Mouse (Mus musculus): ENCODE results near the gene Lilrb4a. TPM values are rescaled to one million over a fixed set of nuclear protein-coding genes. Genes with fewer than 3 reads are reported as not detected.

Lilrb4a gene
- total and polyA plus RNA-seq, 3 experiments: 4.1 to 53.3 (median 11.3) TPM

DNA sequence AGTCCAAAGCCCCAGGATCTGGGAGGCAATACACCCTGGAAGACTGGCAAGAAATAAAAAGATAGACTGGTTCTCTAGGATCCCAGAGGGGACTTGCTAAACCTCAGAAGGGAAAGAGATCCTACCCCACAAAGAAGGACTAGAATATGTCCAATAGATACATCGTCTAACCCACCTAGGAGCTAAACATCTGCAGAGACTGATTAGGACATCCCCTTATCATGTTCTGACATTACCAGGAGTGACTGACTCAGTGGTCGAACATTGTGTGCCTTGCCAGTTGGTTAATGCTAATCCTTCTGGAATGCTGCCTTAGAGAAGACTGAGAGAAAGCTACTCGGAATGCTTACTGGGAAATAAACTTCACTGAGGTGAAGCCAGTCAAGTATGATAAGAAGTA, 38.7 kb downstream of the Lilrb4a start:
- H3K79me2 ChIP-seq (replicated peaks; ENCODE audit: control insufficient read depth, extremely low read depth, insufficient read depth, poor library complexity, severe bottlenecking): no peaks in the 10 kb centered on the region
- H3K9me3 ChIP-seq (replicated peaks; ENCODE audit: low read length): no peaks in the 10 kb centered on the region
- TF ChIP-seq SIN3A (IDR thresholded peaks at IDR 0.05; ENCODE audit: low read length) (no peak), GABPA (IDR thresholded peaks at IDR 0.05; ENCODE audit: insufficient replicate concordance, low read depth, low read length) (no peak), MXI1 (IDR thresholded peaks at IDR 0.05; ENCODE audit: low read depth, low read length) (no peak), MAX (IDR thresholded peaks at IDR 0.05; ENCODE audit: low read length) (no peak), SMC3 (IDR thresholded peaks at IDR 0.05; ENCODE audit: low read depth, low read length) (no peak), IRF4 (IDR thresholded peaks at IDR 0.05; ENCODE audit: low read depth, low read length) (no peak), JUN (IDR thresholded peaks at IDR 0.05; ENCODE audit: insufficient read depth, low read depth, low read length) (no peak), RCOR1 (conservative IDR thresholded peaks at IDR 0.05; ENCODE audit: low read depth, low read length) (no peak), CHD2 (IDR thresholded peaks at IDR 0.05; ENCODE audit: low read length) (no peak), BHLHE40 (IDR thresholded peaks at IDR 0.05; ENCODE audit: low read depth, low read length) (no peak), MYC (IDR thresholded peaks at IDR 0.05; ENCODE audit: low read depth, low read length) (no peak), USF2 (conservative IDR thresholded peaks at IDR 0.05; ENCODE audit: low read depth, low read length) (no peak), EP300 (IDR thresholded peaks at IDR 0.05; ENCODE audit: low read length) (no peak), ETS1 (conservative IDR thresholded peaks at IDR 0.05; ENCODE audit: low read depth, low read length) (no peak), KAT2A (IDR thresholded peaks at IDR 0.05; ENCODE audit: insufficient replicate concordance, low read length) (no peak), JUND (conservative IDR thresholded peaks at IDR 0.05; ENCODE audit: low read depth, low read length) (no peak), MAFK (IDR thresholded peaks at IDR 0.05; ENCODE audit: insufficient replicate concordance, low read length) (no peak), POLR2AphosphoS2 (IDR thresholded peaks at IDR 0.05; ENCODE audit: low read depth, low read length) (no peak), PAX5 (IDR thresholded peaks at IDR 0.05; ENCODE audit: low read length) (no peak), UBTF (IDR thresholded peaks at IDR 0.05; ENCODE audit: low read depth, low read length) (no peak)
- H3K9ac ChIP-seq (ENCODE audit: insufficient read depth, low read depth): no peak overlapping the region
- no peak overlapping the region for H3K4me3 ChIP-seq (replicated peaks in 1 of 3; ENCODE audit: low read depth in 2 of 3, low read length in 2 of 3, poor library complexity in 1 of 3)
- no peaks in the 10 kb centered on the region; a peak in 1 of 4 replicates for H3K4me1 ChIP-seq (ENCODE audit: control insufficient read depth in 1 of 2, insufficient read depth in 2 of 2)
- dilution Hi-C loops (cut with MboI; ENCODE audit: extremely low pct_ligation_motif_present, extremely low pct_unique_long_range_greater_than_20kb, low sequenced_read_pairs) (no loop called here), in situ Hi-C loops (cut with MboI; ENCODE audit: low pct_ligation_motif_present, low pct_unique_long_range_greater_than_20kb, low sequenced_read_pairs) (loop anchor here (10.0 kb wide), 1 partner anchor 115 kb away; no protein-coding TSS in a partner anchor)
- DNase-seq (ENCODE audit: extremely low read depth): no peak
- H3K36me3 ChIP-seq (replicated peaks in 1 of 2; ENCODE audit: control insufficient read depth in 1 of 2, insufficient read depth in 1 of 2, low read length in 1 of 2): no peaks in the 10 kb centered on the region
- no peak overlapping the region for H3K27ac ChIP-seq (ENCODE audit: insufficient read depth, low read depth)
- no peaks in the 10 kb centered on the region for H3K27me3 ChIP-seq (replicated peaks)
- no peak overlapping the region for H3K4me2 ChIP-seq (ENCODE audit: insufficient read depth, low read depth, poor library complexity, severe bottlenecking)

DNA sequence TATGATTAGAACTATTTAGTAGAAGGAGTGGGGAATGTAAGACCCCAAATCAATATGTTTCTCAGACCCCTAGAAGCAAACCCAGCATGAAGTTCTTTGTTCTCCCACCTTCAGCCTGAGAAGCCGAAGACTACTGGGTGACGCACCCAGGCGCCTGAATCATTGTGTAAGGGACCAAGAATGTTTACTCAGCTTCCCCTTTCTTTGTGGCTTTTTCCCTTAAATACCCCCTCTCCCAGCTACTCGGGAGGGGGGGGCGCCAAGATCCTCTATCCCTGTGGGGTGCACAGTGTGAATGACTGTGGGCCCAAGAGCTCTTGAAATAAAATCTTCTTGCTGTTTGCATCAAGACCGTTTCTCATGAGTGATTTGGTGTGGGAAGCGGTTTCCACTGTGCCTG, 40.1 kb downstream of the Lilrb4a start:
- TF ChIP-seq ETS1 (conservative IDR thresholded peaks at IDR 0.05; ENCODE audit: low read depth, low read length): no peak
- no peak for TF ChIP-seq CTCF (conservative IDR thresholded peaks at IDR 0.05 in 1 of 2, IDR thresholded peaks at IDR 0.05 in 1 of 2; ENCODE audit: low read depth in 2 of 2, low read length in 2 of 2)
- no peak for TF ChIP-seq TCF12 (IDR thresholded peaks at IDR 0.05; ENCODE audit: low read depth, low read length)
- no peak for TF ChIP-seq MEF2A (IDR thresholded peaks at IDR 0.05; ENCODE audit: borderline replicate concordance, low read depth, low read length)
- TF ChIP-seq USF2 (conservative IDR thresholded peaks at IDR 0.05; ENCODE audit: low read depth, low read length): no peak
- no peak for TF ChIP-seq EP300 (IDR thresholded peaks at IDR 0.05; ENCODE audit: low read length)
- no peak for TF ChIP-seq IRF4 (IDR thresholded peaks at IDR 0.05; ENCODE audit: low read depth, low read length)
- TF ChIP-seq ZC3H11A (IDR thresholded peaks at IDR 0.05; ENCODE audit: low read depth, low read length): no peak
- no peak for TF ChIP-seq NELFE (IDR thresholded peaks at IDR 0.05; ENCODE audit: low read depth, low read length)
- no peak for TF ChIP-seq RCOR1 (conservative IDR thresholded peaks at IDR 0.05; ENCODE audit: low read depth, low read length)
- no peak for TF ChIP-seq GABPA (IDR thresholded peaks at IDR 0.05; ENCODE audit: insufficient replicate concordance, low read depth, low read length)
- TF ChIP-seq RAD21 (IDR thresholded peaks at IDR 0.05; ENCODE audit: low read depth, low read length): no peak
- TF ChIP-seq MXI1 (IDR thresholded peaks at IDR 0.05; ENCODE audit: low read depth, low read length): no peak
- TF ChIP-seq JUN (IDR thresholded peaks at IDR 0.05; ENCODE audit: insufficient read depth, low read depth, low read length): no peak
- no peak for TF ChIP-seq SIN3A (IDR thresholded peaks at IDR 0.05; ENCODE audit: low read length)
- no peak for TF ChIP-seq ZKSCAN1 (IDR thresholded peaks at IDR 0.05; ENCODE audit: borderline replicate concordance, low read depth, low read length)
- TF ChIP-seq CHD2 (IDR thresholded peaks at IDR 0.05; ENCODE audit: low read length): no peak
- no peak for TF ChIP-seq PAX5 (IDR thresholded peaks at IDR 0.05; ENCODE audit: low read length)
- Histone ChIP-seq H3K4me2 (ENCODE audit: insufficient read depth, low read depth, poor library complexity, severe bottlenecking) (no peak overlapping the region), H3K36me3 (replicated peaks in 1 of 2; ENCODE audit: control insufficient read depth in 1 of 2, insufficient read depth in 1 of 2, low read length in 1 of 2) (no peaks in the 10 kb centered on the region), H3K27me3 (replicated peaks) (no peaks in the 10 kb centered on the region), H3K79me2 (replicated peaks; ENCODE audit: control insufficient read depth, extremely low read depth, insufficient read depth, poor library complexity, severe bottlenecking) (no peaks in the 10 kb centered on the region), H3K9ac (ENCODE audit: insufficient read depth, low read depth) (no peak overlapping the region), H3K27ac (ENCODE audit: insufficient read depth, low read depth) (no peak overlapping the region), H3K9me3 (replicated peaks; ENCODE audit: low read length) (no peaks in the 10 kb centered on the region), H3K4me3 (replicated peaks in 1 of 3; ENCODE audit: low read depth in 2 of 3, low read length in 2 of 3, poor library complexity in 1 of 3) (no peak overlapping the region), H3K4me1 (ENCODE audit: control insufficient read depth in 1 of 2, insufficient read depth in 2 of 2) (no peaks in the 10 kb centered on the region; a peak in 1 of 4 replicates)
- in situ Hi-C loops (cut with MboI; ENCODE audit: low pct_ligation_motif_present, low pct_unique_long_range_greater_than_20kb, low sequenced_read_pairs) (no loop called here), dilution Hi-C loops (cut with MboI; ENCODE audit: extremely low pct_ligation_motif_present, extremely low pct_unique_long_range_greater_than_20kb, low sequenced_read_pairs) (no loop called here)
- DNase-seq (ENCODE audit: extremely low read depth): no peak

Measured in CH12.LX (cell line).